Mouse (Mus musculus) intestine, embryonic 14.5 days (tissue): Measurements from ENCODE around the gene Stox2. TPM values are rescaled to one million over a fixed set of nuclear protein-coding genes. Genes with fewer than 3 reads are reported as not detected.

Source experiments
- ATAC-seq: fragments of 200-750 bp; cut with Nextera tagmentation; replicated peaks from 2 replicates; pipeline ENCODE4 v1.8.0; 2017; ENCODE audit warnings: low read depth, moderate number of reproducible peaks, moderate TSS enrichment, moderate library complexity; ENCODE audit not compliant: low FRiP score, low TSS enrichment
- DNase-seq: peaks from one replicate; pipeline ENCODE4 v3.0.0-alpha.2; 2018; ENCODE audit warnings: low spot score
- H3K27ac ChIP-seq: fragments of 300-500 bp; sonication (generic); 2 replicates; pipeline ENCODE4 v1.5.1; 2014; ENCODE audit warnings: low read depth, mild to moderate bottlenecking, control low read depth
- H3K27me3 ChIP-seq: fragments of 300-500 bp; sonication (generic); replicated peaks from 2 replicates; pipeline ENCODE4 v1.6.1; 2014; ENCODE audit warnings: low read length, control low read depth; ENCODE audit not compliant: control insufficient read depth, insufficient read depth
- H3K36me3 ChIP-seq: fragments of 300-500 bp; sonication (generic); 2 replicates; pipeline ENCODE4 v1.6.1; 2014; ENCODE audit warnings: low read length, control low read depth; ENCODE audit not compliant: control insufficient read depth, insufficient read depth
- H3K4me1 ChIP-seq: fragments of 300-500 bp; sonication (generic); replicated peaks from 2 replicates; pipeline ENCODE4 v1.6.1; 2014; ENCODE audit warnings: low read length, control low read depth, mixed read lengths; ENCODE audit not compliant: control insufficient read depth, insufficient read depth
- H3K4me2 ChIP-seq: fragments of 300-500 bp; sonication (generic); 2 replicates; pipeline ENCODE4 v1.6.1; 2014; ENCODE audit warnings: low read length
- H3K4me3 ChIP-seq: fragments of 300-500 bp; sonication (generic); 2 replicates; pipeline ENCODE4 v1.5.1; 2014; ENCODE audit warnings: low read depth, low read length, control low read depth, mixed read lengths
- H3K9ac ChIP-seq: fragments of 300-500 bp; sonication (generic); 2 replicates; pipeline ENCODE4 v1.6.1; 2014; ENCODE audit warnings: mild to moderate bottlenecking, low read length
- H3K9me3 ChIP-seq: fragments of 300-500 bp; sonication (generic); 2 replicates; pipeline ENCODE4 v1.6.1; 2016; ENCODE audit warnings: low read length, control low read depth; ENCODE audit not compliant: control insufficient read depth
- WGBS: fragments of 180-500 bp; shearing (Covaris S2); extraction: QIAGEN DNeasy Blood & Tissue Kit; methylation state at CpG from one replicate; pipeline ENCODE4 v1.1.7; 2014; 5-methylcytosine and 5-hydroxymethylcytosine counted together
- polyA plus RNA-seq: library from polyadenylated mRNA; unstranded; fragments of >200 nt; fragmentation: Nextera tagmentation; extraction: Ambion mirVana; gene quantifications from 2 replicates; pipeline ENCODE4 v1.2.1, GENCODE M21; 2014

The Stox2 gene
- polyA plus RNA-seq, 1 experiment from 2014 or later, result 10.6 TPM

DNA sequence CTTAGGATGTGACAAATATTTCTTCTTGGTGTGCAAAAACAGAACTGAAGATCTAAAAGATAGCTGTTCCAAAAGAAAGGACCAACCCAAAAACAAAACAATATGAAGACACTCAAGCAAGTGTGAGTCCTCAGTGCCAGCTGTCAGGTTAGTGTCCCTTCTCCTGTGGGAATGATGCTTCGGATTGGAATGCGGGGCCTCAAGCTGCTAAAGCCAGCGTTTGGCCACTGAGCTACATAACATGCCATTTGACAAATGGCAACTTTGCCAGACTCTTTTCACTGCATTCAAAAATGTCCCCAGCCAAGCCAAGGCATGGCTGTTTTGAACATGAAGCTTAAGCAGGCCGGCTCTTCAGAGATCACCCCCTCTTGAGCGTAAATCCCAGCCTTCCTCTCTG is 124.9 kb downstream of the Stox2 start:
- H3K36me3 ChIP-seq, result no peaks in the 10 kb centered on the region
- H3K4me3 ChIP-seq, result no peak overlapping the region
- WGBS, result 54% methylated on average over 5 of the region's 5 CpGs
- no peaks in the 10 kb centered on the region for H3K27me3 ChIP-seq
- no peak overlapping the region for H3K27ac ChIP-seq
- ATAC-seq, result no peak
- no peaks in the 10 kb centered on the region for H3K9me3 ChIP-seq
- no peak overlapping the region for H3K9ac ChIP-seq
- no peak for DNase-seq
- no peak overlapping the region for H3K4me2 ChIP-seq
- no peaks in the 10 kb centered on the region; the same call in 1 of the 2 replicates for H3K4me1 ChIP-seq

DNA sequence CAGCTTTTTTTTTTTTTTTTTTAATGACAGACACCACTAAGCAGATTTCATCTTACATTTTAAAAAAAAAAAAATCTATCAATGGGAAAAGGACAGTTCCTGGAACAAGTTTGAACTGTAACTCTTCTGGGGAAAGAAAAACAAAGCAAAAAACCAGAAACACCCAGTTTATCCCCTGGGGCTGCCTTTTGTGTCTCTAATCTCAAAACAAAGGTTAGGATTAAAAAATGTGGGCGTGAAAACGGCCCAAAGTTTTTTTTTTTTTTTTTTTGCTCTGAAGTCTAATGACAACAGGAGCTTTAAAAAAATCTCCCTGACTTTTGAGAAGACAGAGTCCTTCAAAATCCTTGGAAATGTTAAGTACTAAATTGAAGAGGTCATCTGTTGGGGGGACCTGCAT is 125.5 kb downstream of the Stox2 start:
- WGBS, result 55% methylated on average over 2 of the region's 2 CpGs
- Histone ChIP-seq H3K4me2 (no peak overlapping the region), H3K9ac (no peak overlapping the region), H3K27ac (no peak overlapping the region), H3K27me3 (no peaks in the 10 kb centered on the region), H3K36me3 (no peaks in the 10 kb centered on the region), H3K4me1 (no peaks in the 10 kb centered on the region; the same call in 1 of the 2 replicates), H3K4me3 (no peak overlapping the region), H3K9me3 (no peaks in the 10 kb centered on the region)
- ATAC-seq (no peak), DNase-seq (no peak)

DNA sequence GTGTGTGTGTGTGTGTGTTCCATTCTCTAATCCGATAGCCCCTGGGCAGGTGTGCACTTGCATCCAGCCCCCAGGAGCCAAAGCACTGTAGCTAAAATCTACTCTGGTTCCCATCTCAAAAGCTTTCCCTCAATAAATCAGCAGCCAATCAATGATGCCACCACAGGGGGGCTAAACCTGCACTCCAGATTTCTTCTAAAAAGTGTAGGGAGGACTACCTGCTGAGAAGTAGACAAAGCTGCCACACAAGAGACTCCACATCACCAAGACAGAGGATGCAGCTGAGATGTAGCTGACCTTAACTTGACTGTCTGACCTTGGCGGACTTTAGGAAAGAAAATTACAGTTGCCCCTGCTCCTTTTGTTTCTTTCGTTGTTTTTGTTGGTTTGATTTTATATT is 127.7 kb downstream of the Stox2 start:
- Histone ChIP-seq H3K9ac (no peak overlapping the region), H3K9me3 (no peaks in the 10 kb centered on the region), H3K4me2 (no peak overlapping the region), H3K27me3 (no peaks in the 10 kb centered on the region), H3K4me3 (no peak overlapping the region), H3K27ac (no peak overlapping the region), H3K36me3 (no peaks in the 10 kb centered on the region), H3K4me1 (no peaks in the 10 kb centered on the region; the same call in 1 of the 2 replicates)
- DNase-seq, result no peak
- ATAC-seq, result no peak
- WGBS, result 90% methylated on average over 3 of the region's 3 CpGs

DNA sequence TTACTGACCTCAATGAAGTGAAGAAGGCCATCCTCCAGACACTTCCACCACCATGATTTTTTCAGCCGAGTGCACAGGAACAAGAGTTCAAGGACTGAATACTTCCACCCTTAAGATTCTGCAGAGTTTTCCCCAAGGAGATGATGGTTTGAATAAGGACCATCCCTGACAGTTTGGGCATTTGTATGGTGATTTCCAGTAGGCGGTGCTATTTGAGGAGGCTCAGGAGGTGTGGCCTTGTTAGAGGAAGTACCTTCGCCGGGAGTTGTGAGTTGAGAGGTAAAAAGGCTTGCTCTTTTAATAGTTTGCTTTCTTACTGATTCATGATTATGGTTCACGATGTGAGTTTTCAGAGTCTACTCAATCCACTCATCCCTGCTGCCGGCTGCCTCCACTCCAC is 138.0 kb downstream of the Stox2 start:
- no peak overlapping the region for H3K4me3 ChIP-seq
- H3K4me1 ChIP-seq, result no peaks in the 10 kb centered on the region
- no peaks in the 10 kb centered on the region for H3K9me3 ChIP-seq
- ATAC-seq (no peak), DNase-seq (no peak)
- H3K27ac ChIP-seq, result no peak overlapping the region
- H3K27me3 ChIP-seq, result no peaks in the 10 kb centered on the region
- H3K36me3 ChIP-seq, result no peaks in the 10 kb centered on the region
- WGBS, result 88% methylated on average over 6 of the region's 6 CpGs
- H3K4me2 ChIP-seq, result no peak overlapping the region
- no peak overlapping the region for H3K9ac ChIP-seq

DNA sequence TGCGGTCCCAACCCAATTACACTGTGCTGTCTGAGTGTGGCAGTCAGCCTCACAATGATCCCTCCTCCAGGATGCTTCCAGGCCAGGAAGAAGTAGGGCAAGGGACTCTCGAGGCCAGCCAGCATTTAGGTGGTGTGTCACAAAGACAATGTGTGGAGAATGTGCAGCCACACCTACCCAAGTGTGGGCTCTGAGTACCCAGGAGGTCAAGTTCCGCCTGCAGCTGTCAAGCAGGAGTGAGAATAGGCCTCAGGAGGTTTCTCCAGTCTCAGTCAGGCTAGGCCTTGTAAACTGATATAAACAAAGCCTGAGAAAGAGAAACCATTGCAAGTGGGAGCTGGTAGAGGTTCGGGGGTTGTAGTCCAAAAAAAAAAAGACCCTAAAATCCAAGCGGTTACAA is 139.8 kb downstream of the Stox2 start:
- H3K4me2 ChIP-seq, result no peak overlapping the region
- no peak for DNase-seq
- 64% methylated on average over 5 of the region's 5 CpGs for WGBS
- no peaks in the 10 kb centered on the region for H3K4me1 ChIP-seq
- no peaks in the 10 kb centered on the region for H3K9me3 ChIP-seq
- no peak overlapping the region for H3K9ac ChIP-seq
- ATAC-seq, result no peak
- no peak overlapping the region for H3K27ac ChIP-seq
- H3K4me3 ChIP-seq, result no peak overlapping the region
- H3K36me3 ChIP-seq, result no peaks in the 10 kb centered on the region
- no peaks in the 10 kb centered on the region for H3K27me3 ChIP-seq

DNA sequence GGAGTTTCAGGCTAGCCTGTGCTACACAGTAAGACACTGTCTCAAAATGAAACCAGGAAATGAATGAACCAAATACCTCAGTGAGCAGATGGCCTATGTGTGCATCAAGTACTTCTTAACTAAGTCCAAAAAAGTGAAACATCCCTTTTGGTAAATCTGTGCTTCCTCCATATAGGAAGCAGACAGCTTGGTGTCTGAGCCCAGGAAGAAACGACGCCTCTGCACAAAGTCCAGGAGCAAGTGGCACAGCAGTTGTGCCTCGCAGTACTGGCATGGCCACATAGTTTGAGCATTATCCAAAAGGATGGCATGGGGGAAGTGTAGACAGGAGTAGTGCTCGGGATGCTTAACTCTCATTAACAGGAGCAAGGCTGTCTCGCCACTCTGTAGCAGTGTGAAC is 140.3 kb downstream of the Stox2 start:
- H3K9me3 ChIP-seq, result no peaks in the 10 kb centered on the region

DNA sequence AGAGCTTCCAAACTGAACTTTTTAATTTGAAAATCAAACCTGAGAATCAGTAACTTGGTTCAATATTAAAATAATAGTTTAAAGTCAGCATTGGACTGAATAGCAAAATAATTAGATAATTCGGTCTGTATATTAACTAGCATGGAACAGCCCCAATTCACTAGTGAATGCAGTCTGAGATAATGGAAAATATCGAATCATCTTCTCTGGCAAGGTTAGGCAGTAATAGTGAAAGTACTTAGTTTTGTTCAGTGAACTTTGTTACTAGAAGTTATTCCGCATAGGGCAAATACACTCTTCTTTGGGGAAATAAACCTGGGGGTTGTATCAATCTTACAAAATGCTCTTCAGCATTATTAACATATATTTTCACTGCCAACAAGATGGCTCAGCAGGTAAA is 147.7 kb downstream of the Stox2 start:
- 95% methylated on average over 3 of the region's 3 CpGs for WGBS
- Histone ChIP-seq H3K27ac (no peak overlapping the region), H3K4me3 (no peak overlapping the region), H3K9ac (no peak overlapping the region), H3K4me1 (no peaks in the 10 kb centered on the region), H3K9me3 (no peaks in the 10 kb centered on the region), H3K36me3 (no peaks in the 10 kb centered on the region), H3K4me2 (no peak overlapping the region), H3K27me3 (no peaks in the 10 kb centered on the region)
- ATAC-seq, result no peak
- DNase-seq, result no peak

More for the DNA sequence above, 140.3 kb downstream of the Stox2 start:
- Histone ChIP-seq H3K4me3 (no peak overlapping the region), H3K4me2 (no peak overlapping the region), H3K4me1 (no peaks in the 10 kb centered on the region), H3K36me3 (no peaks in the 10 kb centered on the region), H3K9ac (no peak overlapping the region), H3K27ac (no peak overlapping the region), H3K27me3 (no peaks in the 10 kb centered on the region)
- ATAC-seq (no peak), DNase-seq (no peak)
- WGBS, result 92% methylated on average over 5 of the region's 5 CpGs

DNA sequence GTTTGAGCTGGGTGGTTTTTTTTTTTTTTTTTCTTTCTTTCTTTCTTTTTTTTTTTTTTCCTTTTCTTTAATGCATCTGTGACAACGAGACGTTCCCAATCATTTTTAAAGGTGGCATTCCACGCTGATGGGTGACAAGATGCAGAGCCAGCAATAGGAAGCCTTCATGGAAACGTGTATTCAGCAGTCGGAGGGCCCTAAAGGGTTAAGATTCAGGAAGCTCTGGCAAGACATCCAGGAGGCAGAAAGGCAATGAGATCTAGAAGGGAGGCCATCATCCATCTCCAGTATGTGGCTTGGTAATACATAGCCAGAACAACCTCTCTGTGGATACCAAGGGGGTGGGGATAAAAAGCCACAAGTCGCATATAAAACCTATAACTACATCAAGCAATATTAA is 156.5 kb downstream of the Stox2 start:
- Histone ChIP-seq H3K27me3 (peaks cover 21% of the 10 kb centered on the region), H3K9ac (peak overlapping the region; percentile 83), H3K4me1 (peaks cover 10% of the 10 kb centered on the region), H3K4me2 (peak overlapping the region; percentile 82), H3K4me3 (peak overlapping the region; percentile 65), H3K36me3 (no peaks in the 10 kb centered on the region), H3K27ac (peak overlapping the region; percentile 43; the same call in 1 of the 2 replicates), H3K9me3 (no peaks in the 10 kb centered on the region)
- DNase-seq (no peak), ATAC-seq (no peak)
- 5% methylated on average over 6 of the region's 6 CpGs for WGBS

DNA sequence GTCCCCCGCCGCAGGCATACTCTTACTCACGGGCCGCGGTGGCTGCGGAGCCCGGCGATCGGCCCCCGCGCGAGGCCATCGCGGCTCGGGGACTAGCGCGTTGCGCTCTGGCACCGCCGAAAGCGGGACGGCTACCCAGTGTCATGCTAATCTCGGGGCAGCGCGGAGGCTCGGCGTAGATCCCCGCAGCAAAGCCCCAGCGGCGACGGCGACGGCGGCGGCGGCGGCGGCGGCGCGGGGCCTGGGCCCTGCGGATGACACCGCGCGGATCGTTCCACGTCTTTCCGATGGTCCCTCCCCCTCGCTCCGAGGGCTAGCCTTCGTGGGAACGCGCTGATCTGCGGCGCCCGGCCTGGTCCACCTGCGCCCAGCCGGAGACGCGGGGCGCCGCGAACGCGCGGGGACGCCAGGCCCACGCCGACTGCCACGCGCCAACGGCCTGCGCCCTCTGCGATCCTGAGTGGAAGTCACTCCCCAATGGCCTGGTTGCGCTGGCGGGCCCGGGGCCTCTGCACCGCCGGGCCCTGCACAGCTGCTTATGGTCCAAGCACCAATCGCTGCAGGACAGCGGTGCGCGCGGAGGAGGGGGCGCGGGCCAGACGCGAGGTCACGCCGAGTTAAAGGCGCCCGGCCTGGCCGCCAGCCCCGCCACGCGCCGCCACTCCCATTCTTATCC is 157.2 kb downstream of the Stox2 start:
- Histone ChIP-seq H3K27ac (peak overlapping the region; percentile 69), H3K9ac (peak overlapping the region; percentile 83), H3K4me2 (peak overlapping the region; percentile 82), H3K4me3 (peak overlapping the region; percentile 65), H3K4me1 (peaks cover 10% of the 10 kb centered on the region), H3K36me3 (no peaks in the 10 kb centered on the region), H3K27me3 (peaks cover 21% of the 10 kb centered on the region), H3K9me3 (no peaks in the 10 kb centered on the region)
- peak; percentile 88 for ATAC-seq
- DNase-seq, result peak; percentile 86
- 0% methylated on average over 77 of the region's 97 CpGs for WGBS
